Mouse (Mus musculus): ENCODE measurements around the gene Zmynd8.

- TF ChIP-seq CTCF (IDR thresholded peaks at IDR 0.05; ENCODE audit: control insufficient read depth, insufficient read depth, insufficient replicate concordance, low read depth, low read length) (no peak), POLR2A (IDR thresholded peaks at IDR 0.05; ENCODE audit: control insufficient read depth, low read depth, low read length) (no peak)
Observed at GRCm38 (mm10) chr2:165817437-165817836, 81.4 kb downstream of the Zmynd8 start.
